Mouse (Mus musculus) small intestine, adult 2 months (tissue): Measurements from ENCODE around the gene Yars. TPM values are rescaled to one million over a fixed set of nuclear protein-coding genes. Genes with fewer than 3 reads are reported as not detected.

Experiments used
- H3K27ac ChIP-seq: fragments of 200-500 bp; 2 replicates; pipeline ENCODE4 v1.5.1; 2012; ENCODE audit warnings: low read depth, low read length, control low read depth, inconsistent platforms; ENCODE audit not compliant: insufficient read depth
- H3K27me3 ChIP-seq: fragments of 200-500 bp; 2 replicates; pipeline ENCODE4 v1.6.1; 2012; ENCODE audit warnings: mild to moderate bottlenecking, moderate library complexity, low read length, inconsistent platforms; ENCODE audit not compliant: control insufficient read depth, insufficient read depth
- H3K36me3 ChIP-seq: fragments of 200-500 bp; 2 replicates; pipeline ENCODE4 v1.6.1; 2012; ENCODE audit warnings: mild to moderate bottlenecking, low read length, control low read depth, inconsistent platforms; ENCODE audit not compliant: control insufficient read depth, insufficient read depth
- H3K4me1 ChIP-seq: fragments of 200-500 bp; 2 replicates; pipeline ENCODE4 v1.6.1; 2012; ENCODE audit warnings: low read length, inconsistent platforms, mixed read lengths; ENCODE audit not compliant: control insufficient read depth, insufficient read depth, insufficient read length
- H3K4me3 ChIP-seq: fragments of 200-500 bp; 2 replicates; pipeline ENCODE4 v1.5.1; 2012; ENCODE audit warnings: low read depth, mild to moderate bottlenecking, control low read depth, inconsistent platforms, low read length, moderate library complexity
- CTCF ChIP-seq: fragments of 200-500 bp; IDR thresholded peaks from 2 replicates; pipeline ENCODE4 v1.5.1; 2012; ENCODE audit warnings: low read depth, mild to moderate bottlenecking, control low read depth, inconsistent platforms, low read length, moderate library complexity, mixed read lengths; ENCODE audit not compliant: insufficient replicate concordance, insufficient read length; ENCODE audit errors: extremely low read depth
- POLR2A ChIP-seq: fragments of 200-500 bp; IDR thresholded peaks from 2 replicates; pipeline ENCODE4 v1.6.1; 2012; ENCODE audit warnings: low read depth, mild to moderate bottlenecking, control low read depth, inconsistent platforms, low read length, moderate library complexity
- WGBS: fragments of 180-500 bp; shearing (Covaris S2); methylation state at CpG from one replicate; pipeline ENCODE4 v1.1.7; 2018; 5-methylcytosine and 5-hydroxymethylcytosine counted together
- polyA plus RNA-seq: library from polyadenylated mRNA; depleted of rRNA; stranded (reverse); fragments of >200 nt; gene quantifications from 2 replicates; pipeline ENCODE4 v1.2.3, GENCODE M21; 2012

Gene Yars
- polyA plus RNA-seq, 1 experiment: 7.8 TPM

DNA sequence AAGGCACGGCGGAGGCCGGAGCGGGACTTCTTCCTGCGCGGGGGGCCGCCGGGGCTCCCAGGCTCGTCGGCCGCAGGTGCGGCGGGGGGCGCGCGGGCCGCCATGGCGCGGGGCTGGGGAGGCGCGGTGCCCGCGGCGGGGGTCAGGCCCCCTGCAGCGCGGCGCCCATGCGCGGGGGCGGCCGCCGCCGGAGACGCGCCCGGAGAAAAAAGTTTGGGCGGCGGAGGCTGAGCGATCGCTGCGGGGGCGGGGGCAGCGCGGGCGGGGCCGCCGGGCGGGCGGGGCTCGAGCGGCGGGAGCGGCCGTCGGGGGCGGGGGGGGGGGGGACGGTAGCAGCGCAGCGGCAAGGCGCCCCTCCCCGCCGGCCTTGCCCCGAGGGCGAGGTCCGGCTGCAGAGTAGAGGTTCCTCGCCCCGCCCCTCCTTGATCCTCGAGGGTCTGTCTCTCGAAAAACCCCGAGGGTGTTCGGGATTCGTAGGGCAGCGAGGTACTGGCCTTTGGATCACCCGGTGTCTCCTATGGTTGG lies 58.7 kb downstream of the Yars start:
- Histone ChIP-seq H3K4me3 (peak overlapping the region; percentile 92), H3K27me3 (no peaks in the 10 kb centered on the region), H3K4me1 (peaks cover 25% of the 10 kb centered on the region; the same call in 1 of the 2 replicates), H3K36me3 (0 out of 2 replicates have a peak, but pooled peaks cover 2% of the 10 kb centered on the region), H3K27ac (peak overlapping the region; percentile 96)
- TF ChIP-seq POLR2A (peak; percentile 36; the same call in 1 of the 2 replicates), CTCF (no peak)
- WGBS: 2% methylated on average over 58 of the region's 74 CpGs

DNA sequence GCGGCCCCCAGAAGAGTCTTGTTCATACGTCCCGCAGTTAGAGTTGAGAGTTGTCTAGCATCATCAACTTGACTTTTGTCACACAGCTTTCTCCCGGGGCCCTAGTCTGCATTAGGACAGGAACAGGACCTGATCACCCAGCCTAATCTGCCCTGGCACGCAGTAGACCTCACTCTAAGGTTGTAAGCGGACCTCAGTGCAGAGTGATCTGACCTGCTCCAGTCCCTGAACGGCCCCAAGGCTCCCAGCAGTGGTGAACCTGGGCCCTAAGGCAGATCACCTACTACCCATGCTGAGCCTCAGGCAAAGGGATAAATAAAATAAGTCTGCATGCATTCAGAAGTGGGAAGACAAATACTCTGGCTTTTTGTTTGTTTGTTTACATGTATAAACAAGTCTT lies 59.7 kb downstream of the Yars start:
- Histone ChIP-seq H3K27me3 (no peaks in the 10 kb centered on the region), H3K4me3 (peak overlapping the region; percentile 27), H3K36me3 (no peaks in the 10 kb centered on the region), H3K27ac (peak overlapping the region; percentile 91), H3K4me1 (peaks cover 25% of the 10 kb centered on the region; the same call in 1 of the 2 replicates)
- WGBS: 69% methylated on average over 7 of the region's 7 CpGs
- TF ChIP-seq CTCF: no peak
- TF ChIP-seq POLR2A: no peak

DNA sequence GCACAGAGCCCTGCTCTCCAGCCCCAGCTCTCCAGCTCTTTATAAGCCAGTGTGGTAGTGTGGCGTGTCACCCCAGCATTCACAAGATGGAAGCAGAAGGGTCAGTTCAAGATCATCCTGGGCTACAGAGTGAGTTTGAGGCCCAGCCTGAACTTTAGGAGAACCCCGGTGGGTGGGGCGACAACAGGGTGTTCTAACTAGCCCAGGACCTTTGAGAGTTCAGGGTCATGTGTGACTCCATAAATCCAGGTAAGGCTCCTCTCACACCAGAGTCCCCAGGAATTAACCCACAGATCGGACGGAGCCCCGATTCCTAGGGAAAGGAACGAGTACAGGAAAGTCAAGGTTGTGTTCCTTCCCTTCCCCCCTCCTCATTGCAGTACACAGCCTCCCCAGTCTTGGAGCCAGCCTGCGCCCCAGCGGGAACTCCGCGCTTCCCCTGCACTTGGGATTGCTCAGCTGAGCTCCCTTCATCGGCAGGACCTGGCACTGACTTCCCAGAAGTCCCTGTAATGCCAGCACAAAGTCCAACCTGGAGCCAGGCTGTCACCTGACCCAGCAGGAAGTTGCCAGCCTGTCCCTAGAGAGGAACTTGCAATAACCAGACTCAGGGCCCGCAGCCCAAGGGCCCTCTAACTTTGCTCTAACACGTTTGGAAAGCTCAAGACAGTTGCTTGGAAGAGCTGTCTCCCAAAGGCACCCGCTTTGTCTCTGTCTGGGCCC lies 61.4 kb downstream of the Yars start:
- Histone ChIP-seq H3K27ac (peak overlapping the region; percentile 100), H3K27me3 (no peaks in the 10 kb centered on the region), H3K4me1 (peaks cover 18% of the 10 kb centered on the region; the same call in 1 of the 2 replicates), H3K36me3 (no peaks in the 10 kb centered on the region), H3K4me3 (peak overlapping the region; percentile 46)
- TF ChIP-seq CTCF (no peak), POLR2A (peak; percentile 89)
- WGBS: 23% methylated on average over 15 of the region's 15 CpGs

GRCm38 (mm10) chr4:129251482-129252125 lies 62.0 kb downstream of the Yars start:
- 15% methylated on average over 15 of the region's 15 CpGs for WGBS

GRCm38 (mm10) chr4:129252492-129252891 lies 62.9 kb downstream of the Yars start:
- peak overlapping the region; percentile 100; the same call in 1 of the 2 replicates for H3K27ac ChIP-seq
- H3K36me3 ChIP-seq: no peaks in the 10 kb centered on the region
- no peaks in the 10 kb centered on the region for H3K27me3 ChIP-seq
- no peak for TF ChIP-seq POLR2A
- TF ChIP-seq CTCF: no peak
- WGBS: 91% methylated on average over 2 of the region's 2 CpGs
- peaks cover 28% of the 10 kb centered on the region for H3K4me1 ChIP-seq
- no peak overlapping the region for H3K4me3 ChIP-seq

More at GRCm38 (mm10) chr4:129251482-129252125, 62.0 kb downstream of the Yars start:
- no peak; the same call in 1 of the 2 replicates for TF ChIP-seq POLR2A
- no peak for TF ChIP-seq CTCF
- no peaks in the 10 kb centered on the region for H3K36me3 ChIP-seq
- H3K27me3 ChIP-seq: no peaks in the 10 kb centered on the region
- H3K4me1 ChIP-seq: peaks cover 24% of the 10 kb centered on the region
- peak overlapping the region; percentile 46 for H3K4me3 ChIP-seq
- H3K27ac ChIP-seq: peak overlapping the region; percentile 100

DNA sequence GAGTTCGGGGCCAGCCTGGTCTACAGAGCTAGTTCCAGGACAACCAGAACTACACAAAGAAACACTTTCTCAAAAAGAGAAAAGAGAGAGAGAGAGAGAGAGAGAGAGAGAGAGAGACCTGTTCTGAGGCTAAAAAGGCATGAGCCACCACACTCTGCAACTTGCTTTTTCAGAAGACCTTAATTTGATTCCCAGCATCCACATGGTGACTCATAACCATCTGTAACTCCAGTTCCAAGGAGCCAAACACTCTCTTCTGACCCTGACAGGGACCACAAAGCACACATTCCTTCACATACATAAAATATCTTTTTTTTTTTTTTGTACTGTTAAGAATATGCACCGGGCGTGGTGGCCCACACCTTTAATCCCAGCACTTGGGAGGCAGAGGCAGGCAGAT lies 65.0 kb downstream of the Yars start:
- Histone ChIP-seq H3K27me3 (no peaks in the 10 kb centered on the region), H3K27ac (no peak overlapping the region), H3K4me1 (peaks cover 24% of the 10 kb centered on the region), H3K4me3 (no peak overlapping the region), H3K36me3 (no peaks in the 10 kb centered on the region)
- no peak for TF ChIP-seq CTCF
- no peak for TF ChIP-seq POLR2A
- 93% methylated on average over 3 of the region's 3 CpGs for whole genome bisulfite sequencing
